Mouse (Mus musculus) stomach, embryonic 15.5 days (tissue): ENCODE data around the gene Nob1. TPM values are rescaled to one million over a fixed set of nuclear protein-coding genes. Genes with fewer than 3 reads are reported as not detected.

Experiments
- ATAC-seq: fragments of 200-750 bp; cut with Nextera tagmentation; 2 replicates; pipeline ENCODE4 v1.8.0; 2017; ENCODE audit warnings: low read depth, moderate number of reproducible peaks, moderate TSS enrichment; ENCODE audit not compliant: insufficient read depth, low FRiP score
- H3K27ac ChIP-seq: fragments of 300-500 bp; sonication (generic); 2 replicates; pipeline ENCODE4 v1.5.1; 2015; ENCODE audit warnings: mild to moderate bottlenecking, inconsistent platforms
- H3K27me3 ChIP-seq: fragments of 300-500 bp; sonication (generic); replicated peaks from 2 replicates; pipeline ENCODE4 v1.6.1; 2015; ENCODE audit warnings: inconsistent platforms
- H3K36me3 ChIP-seq: fragments of 300-500 bp; sonication (generic); 2 replicates; pipeline ENCODE4 v1.6.1; 2015; ENCODE audit warnings: inconsistent platforms
- H3K4me1 ChIP-seq: fragments of 300-500 bp; sonication (generic); 2 replicates; pipeline ENCODE4 v1.6.1; 2015; ENCODE audit warnings: inconsistent platforms
- H3K4me2 ChIP-seq: fragments of 300-500 bp; sonication (generic); 2 replicates; pipeline ENCODE4 v1.6.1; 2015; ENCODE audit warnings: mild to moderate bottlenecking, inconsistent platforms
- H3K4me3 ChIP-seq: fragments of 300-500 bp; sonication (generic); replicated peaks from 2 replicates; pipeline ENCODE4 v1.5.1; 2015; ENCODE audit warnings: inconsistent platforms
- H3K9ac ChIP-seq: fragments of 300-500 bp; sonication (generic); 2 replicates; pipeline ENCODE4 v1.6.1; 2015; ENCODE audit warnings: inconsistent platforms
- H3K9me3 ChIP-seq: fragments of 300-500 bp; sonication (generic); 2 replicates; pipeline ENCODE4 v1.6.1; 2016; ENCODE audit warnings: inconsistent platforms
- WGBS: fragments of 180-500 bp; shearing (Covaris S2); methylation state at CpG from one replicate; pipeline ENCODE4 v1.1.7; 2015; 5-methylcytosine and 5-hydroxymethylcytosine counted together
- polyA plus RNA-seq: library from polyadenylated mRNA; unstranded; fragments of >200 nt; fragmentation: Nextera tagmentation; extraction: Ambion mirVana; gene quantifications from 2 replicates; pipeline ENCODE4 v1.2.1, GENCODE M21; 2015

The Nob1 gene
- polyA plus RNA-seq, 1 experiment from 2014 or later, result 68.4 TPM

- ATAC-seq, result no peak
- Histone ChIP-seq H3K27me3 (no peaks in the 10 kb centered on the region), H3K4me1 (peaks cover 14% of the 10 kb centered on the region; the same call in 1 of the 2 replicates), H3K9me3 (no peaks in the 10 kb centered on the region), H3K27ac (no peak overlapping the region), H3K9ac (no peak overlapping the region), H3K4me3 (no peak overlapping the region), H3K4me2 (no peak overlapping the region), H3K36me3 (no peaks in the 10 kb centered on the region)
- 39% methylated on average over 9 of the region's 9 CpGs for WGBS
These were observed 25.4 kb downstream of the Nob1 start for GRCm38 (mm10) chr8:107399495-107399894.

GRCm38 (mm10) chr8:107397665-107398064 lies 27.2 kb downstream of the Nob1 start:
- no peaks in the 10 kb centered on the region for H3K27me3 ChIP-seq
- H3K4me3 ChIP-seq, result no peak overlapping the region
- no peak for ATAC-seq
- H3K4me2 ChIP-seq, result no peak overlapping the region
- WGBS, result 34% methylated on average over 12 of the region's 12 CpGs
- no peaks in the 10 kb centered on the region for H3K9me3 ChIP-seq
- H3K9ac ChIP-seq, result no peak overlapping the region
- no peaks in the 10 kb centered on the region for H3K36me3 ChIP-seq
- peaks cover 14% of the 10 kb centered on the region; the same call in 1 of the 2 replicates for H3K4me1 ChIP-seq
- no peak overlapping the region for H3K27ac ChIP-seq

- ATAC-seq, result no peak
- Histone ChIP-seq H3K36me3 (no peaks in the 10 kb centered on the region), H3K9me3 (no peaks in the 10 kb centered on the region), H3K9ac (no peak overlapping the region), H3K27me3 (no peaks in the 10 kb centered on the region), H3K27ac (no peak overlapping the region), H3K4me2 (no peak overlapping the region), H3K4me1 (peaks cover 4% of the 10 kb centered on the region; the same call in 1 of the 2 replicates), H3K4me3 (no peak overlapping the region)
- 82% methylated on average over 10 of the region's 10 CpGs for WGBS
These were observed 28.7 kb downstream of the Nob1 start for GRCm38 (mm10) chr8:107396106-107396670.

DNA sequence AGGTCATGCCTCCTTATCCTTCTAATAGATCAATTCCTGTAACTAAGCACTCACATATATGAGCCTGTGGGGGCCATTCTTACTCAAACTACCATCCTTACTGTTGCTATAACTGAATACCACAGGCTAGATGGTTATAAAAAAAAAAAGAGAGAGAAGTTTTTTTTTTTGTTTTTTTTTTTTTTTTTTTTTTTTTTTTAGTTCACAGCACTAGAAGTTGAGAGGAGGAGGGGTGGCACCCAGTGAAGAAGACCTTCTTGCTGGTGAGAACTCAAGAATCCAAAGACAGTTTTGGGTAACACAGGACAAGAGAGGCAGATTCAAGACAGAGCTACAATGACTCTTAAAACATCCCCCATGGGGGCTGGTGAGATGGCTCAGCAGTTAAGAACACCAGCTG lies 29.5 kb downstream of the Nob1 start:
- Histone ChIP-seq H3K36me3 (no peaks in the 10 kb centered on the region), H3K9me3 (no peaks in the 10 kb centered on the region), H3K4me3 (no peak overlapping the region), H3K4me1 (peaks cover 4% of the 10 kb centered on the region; the same call in 1 of the 2 replicates), H3K27ac (no peak overlapping the region), H3K4me2 (no peak overlapping the region), H3K27me3 (no peaks in the 10 kb centered on the region), H3K9ac (no peak overlapping the region)
- no peak for ATAC-seq

DNA sequence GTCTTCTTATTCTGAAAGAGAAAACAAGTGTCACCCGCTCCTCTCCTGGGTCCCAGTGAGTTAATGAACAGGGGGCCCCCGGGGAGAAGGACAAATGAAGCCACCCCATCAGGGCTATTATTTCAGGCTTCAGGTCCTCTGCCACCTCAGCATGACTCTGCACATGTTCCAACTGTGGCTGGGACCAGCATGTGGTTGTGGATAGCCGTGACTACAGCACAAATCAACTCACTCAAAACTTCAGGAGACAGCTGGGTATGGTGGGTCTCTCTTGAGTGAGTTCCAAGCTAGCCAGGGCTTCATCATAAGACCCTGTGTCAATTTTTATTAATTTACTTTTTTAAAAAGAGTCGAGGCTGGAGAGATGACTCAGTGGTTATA lies 33.7 kb downstream of the Nob1 start:
- 60% methylated on average over 4 of the region's 4 CpGs for WGBS
- Histone ChIP-seq H3K4me2 (no peak overlapping the region), H3K27me3 (no peaks in the 10 kb centered on the region), H3K36me3 (no peaks in the 10 kb centered on the region), H3K4me3 (no peak overlapping the region), H3K27ac (no peak overlapping the region), H3K9ac (no peak overlapping the region), H3K9me3 (no peaks in the 10 kb centered on the region), H3K4me1 (no peaks in the 10 kb centered on the region)
- ATAC-seq, result no peak

- H3K4me2 ChIP-seq, result no peak overlapping the region
- ATAC-seq, result no peak
- no peaks in the 10 kb centered on the region for H3K27me3 ChIP-seq
- H3K36me3 ChIP-seq, result no peaks in the 10 kb centered on the region
- H3K4me3 ChIP-seq, result no peak overlapping the region
- no peaks in the 10 kb centered on the region for H3K9me3 ChIP-seq
- H3K9ac ChIP-seq, result no peak overlapping the region
- 90% methylated on average over 16 of the region's 16 CpGs for WGBS
- no peaks in the 10 kb centered on the region for H3K4me1 ChIP-seq
- no peak overlapping the region for H3K27ac ChIP-seq
These were observed 34.2 kb downstream of the Nob1 start for GRCm38 (mm10) chr8:107390476-107391135.

DNA sequence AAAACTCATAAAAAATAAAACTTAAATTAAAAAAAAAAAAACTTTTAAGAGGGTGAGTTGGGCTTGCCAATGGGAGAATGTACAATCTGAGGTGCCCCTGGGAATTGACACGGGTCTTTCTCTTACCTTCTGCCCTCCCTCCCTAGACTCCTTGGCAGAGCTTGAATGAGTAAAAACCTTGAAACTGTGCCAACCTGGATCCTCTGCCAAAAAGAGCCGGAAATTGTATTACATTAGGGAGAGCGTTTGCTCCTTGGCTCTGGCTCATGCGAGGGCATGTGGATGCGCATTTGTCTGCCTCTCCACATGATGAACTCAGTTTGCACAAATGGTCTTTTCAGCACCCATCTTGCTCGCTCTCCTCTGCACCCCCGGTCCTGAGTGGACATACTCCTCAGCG lies 35.3 kb downstream of the Nob1 start:
- Histone ChIP-seq H3K36me3 (no peaks in the 10 kb centered on the region), H3K27me3 (no peaks in the 10 kb centered on the region), H3K4me2 (no peak overlapping the region), H3K9me3 (no peaks in the 10 kb centered on the region), H3K27ac (no peak overlapping the region), H3K4me1 (no peaks in the 10 kb centered on the region), H3K4me3 (no peak overlapping the region), H3K9ac (no peak overlapping the region)
- ATAC-seq, result no peak
- 45% methylated on average over 8 of the region's 8 CpGs for WGBS

DNA sequence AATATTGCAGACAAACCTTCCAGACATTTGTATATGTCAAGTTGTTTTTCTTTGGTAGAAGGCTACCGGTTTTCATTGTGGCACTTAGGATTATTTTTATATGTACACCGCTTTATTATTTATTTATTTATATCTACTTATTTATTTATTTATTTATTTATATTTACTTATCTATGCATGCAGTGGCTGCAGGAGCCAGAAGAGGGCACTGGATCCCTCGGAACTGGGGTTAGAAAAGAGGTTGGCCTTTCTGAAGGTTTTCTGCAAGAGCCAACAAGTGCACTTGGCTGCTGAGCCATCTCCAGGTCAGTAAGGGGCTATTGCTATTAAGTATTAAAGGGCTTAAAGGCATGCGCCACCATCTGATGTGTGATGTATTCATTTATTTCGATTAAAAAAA lies 37.0 kb downstream of the Nob1 start:
- H3K27ac ChIP-seq, result no peak overlapping the region
- H3K4me1 ChIP-seq, result no peaks in the 10 kb centered on the region
- H3K27me3 ChIP-seq, result no peaks in the 10 kb centered on the region
- no peak overlapping the region for H3K9ac ChIP-seq
- ATAC-seq, result no peak
- H3K4me2 ChIP-seq, result no peak overlapping the region
- no peak overlapping the region for H3K4me3 ChIP-seq
- 67% methylated on average over 5 of the region's 5 CpGs for WGBS
- no peaks in the 10 kb centered on the region for H3K9me3 ChIP-seq
- no peaks in the 10 kb centered on the region for H3K36me3 ChIP-seq

- WGBS, result 25% methylated on average over 3 of the region's 3 CpGs
- Histone ChIP-seq H3K27ac (no peak overlapping the region), H3K4me2 (no peak overlapping the region), H3K9me3 (no peaks in the 10 kb centered on the region), H3K9ac (no peak overlapping the region), H3K36me3 (no peaks in the 10 kb centered on the region), H3K4me1 (no peaks in the 10 kb centered on the region), H3K27me3 (no peaks in the 10 kb centered on the region), H3K4me3 (no peak overlapping the region)
- no peak for ATAC-seq
These were observed 38.2 kb downstream of the Nob1 start for GRCm38 (mm10) chr8:107386642-107387041.

DNA sequence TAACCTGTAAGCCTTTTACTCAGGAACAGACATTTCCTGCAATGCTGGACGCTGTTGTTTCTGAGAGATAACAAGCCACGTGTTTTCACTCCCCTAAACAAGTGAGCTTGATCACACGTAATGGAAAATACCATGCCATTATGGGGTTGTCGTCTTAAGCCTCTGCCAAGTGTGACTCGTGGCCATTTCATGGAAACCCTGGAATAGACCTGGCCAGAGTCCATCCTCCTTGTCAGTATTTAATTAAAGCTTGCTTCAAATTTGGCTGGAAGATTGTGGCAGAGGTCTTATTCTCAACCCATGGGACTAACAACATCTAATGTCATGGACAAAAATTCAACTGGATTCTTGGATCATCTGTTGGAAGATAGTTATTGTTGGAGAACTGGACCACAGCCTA lies 38.7 kb downstream of the Nob1 start:
- no peak for ATAC-seq
- Histone ChIP-seq H3K4me3 (no peak overlapping the region), H3K9me3 (no peaks in the 10 kb centered on the region), H3K4me2 (no peak overlapping the region), H3K36me3 (no peaks in the 10 kb centered on the region), H3K27me3 (no peaks in the 10 kb centered on the region), H3K4me1 (no peaks in the 10 kb centered on the region), H3K9ac (no peak overlapping the region), H3K27ac (no peak overlapping the region)
- 46% methylated on average over 5 of the region's 5 CpGs for WGBS

GRCm38 (mm10) chr8:107385063-107385462 lies 39.8 kb downstream of the Nob1 start:
- WGBS, result 92% methylated on average over 2 of the region's 2 CpGs
- Histone ChIP-seq H3K4me1 (no peaks in the 10 kb centered on the region), H3K4me2 (no peak overlapping the region), H3K9me3 (no peaks in the 10 kb centered on the region), H3K27ac (no peak overlapping the region), H3K36me3 (peaks cover 4% of the 10 kb centered on the region), H3K27me3 (no peaks in the 10 kb centered on the region), H3K9ac (no peak overlapping the region), H3K4me3 (no peak overlapping the region)
- ATAC-seq, result no peak

GRCm38 (mm10) chr8:107384651-107385050 lies 40.2 kb downstream of the Nob1 start:
- 37% methylated on average over 5 of the region's 5 CpGs for WGBS
- H3K4me2 ChIP-seq, result no peak overlapping the region

DNA sequence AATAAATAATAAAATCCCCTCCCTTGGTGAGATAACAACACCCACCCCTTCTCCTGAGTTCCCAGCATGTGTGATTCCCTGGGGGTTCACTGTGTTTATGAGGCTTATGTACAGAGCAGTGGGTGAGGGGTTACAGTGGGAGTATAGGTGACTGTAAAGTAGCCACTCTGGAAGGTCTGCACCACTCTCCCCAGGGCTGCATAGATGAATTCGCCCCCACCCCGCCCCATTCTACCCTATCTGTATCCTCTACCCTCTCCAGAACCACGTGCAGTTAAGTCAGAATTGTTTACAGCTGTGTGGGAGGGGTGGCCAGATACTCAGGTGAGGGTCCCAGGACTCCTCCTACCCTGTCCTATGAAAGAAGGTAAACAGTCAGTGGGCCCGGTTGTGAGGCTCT lies 42.0 kb downstream of the Nob1 start:
- no peak for ATAC-seq
- Histone ChIP-seq H3K27ac (no peak overlapping the region), H3K9me3 (no peaks in the 10 kb centered on the region), H3K4me1 (no peaks in the 10 kb centered on the region), H3K9ac (no peak overlapping the region), H3K4me2 (no peak overlapping the region), H3K4me3 (no peak overlapping the region), H3K27me3 (no peaks in the 10 kb centered on the region), H3K36me3 (peaks cover 14% of the 10 kb centered on the region)
- 69% methylated on average over 4 of the region's 4 CpGs for WGBS

More at GRCm38 (mm10) chr8:107384651-107385050, 40.2 kb downstream of the Nob1 start:
- peaks cover 7% of the 10 kb centered on the region for H3K36me3 ChIP-seq
- no peaks in the 10 kb centered on the region for H3K9me3 ChIP-seq
- H3K9ac ChIP-seq, result no peak overlapping the region
- no peaks in the 10 kb centered on the region for H3K27me3 ChIP-seq
- H3K27ac ChIP-seq, result no peak overlapping the region
- no peaks in the 10 kb centered on the region for H3K4me1 ChIP-seq
- no peak for ATAC-seq
- H3K4me3 ChIP-seq, result no peak overlapping the region
